Mouse (Mus musculus): ENCODE data around the gene Lrp2. TPM values are rescaled to one million over a fixed set of nuclear protein-coding genes. Genes with fewer than 3 reads are reported as not detected.
"Not testable (repeated sequence)": the region's sequence is repeated elsewhere in the genome, so short reads cannot be mapped to it uniquely, and the experiment has no call there.

Lrp2 gene
- polyA plus RNA-seq, 1 experiment from 2014 or later, result 0.15 TPM

GRCm38 (mm10) chr2:69593168-69593567 is 7.3 kb upstream of the Lrp2 start:
- peaks cover 21% of the 10 kb centered on the region for H3K27me3 ChIP-seq (ENCODE audit: low read depth, poor library complexity, severe bottlenecking)
- 91% methylated on average over 2 of the region's 2 CpGs for WGBS
- no peak overlapping the region for H3K4me3 ChIP-seq
- no peaks in the 10 kb centered on the region; the same call in 1 of the 2 replicates for H3K4me1 ChIP-seq
- no peaks in the 10 kb centered on the region for H3K36me3 ChIP-seq
- no peak overlapping the region for H3K27ac ChIP-seq
- no peak for DNase-seq (ENCODE audit: low spot score)
- no peaks in the 10 kb centered on the region for H3K9me3 ChIP-seq (replicated peaks)

GRCm38 (mm10) chr2:69592536-69592935 is 6.7 kb upstream of the Lrp2 start:
- Histone ChIP-seq H3K4me1 (peaks cover 6% of the 10 kb centered on the region), H3K9me3 (replicated peaks) (no peaks in the 10 kb centered on the region), H3K36me3 (no peaks in the 10 kb centered on the region), H3K4me3 (no peak overlapping the region), H3K27me3 (ENCODE audit: low read depth, poor library complexity, severe bottlenecking) (peaks cover 27% of the 10 kb centered on the region), H3K27ac (no peak overlapping the region)
- DNase-seq (ENCODE audit: low spot score), result no peak
- 31% methylated on average over 1 of the region's 1 CpGs for WGBS

- Histone ChIP-seq H3K27ac (no peak overlapping the region), H3K4me3 (no peak overlapping the region), H3K27me3 (ENCODE audit: low read depth, poor library complexity, severe bottlenecking) (peaks cover 32% of the 10 kb centered on the region), H3K4me1 (peaks cover 11% of the 10 kb centered on the region), H3K36me3 (no peaks in the 10 kb centered on the region), H3K9me3 (replicated peaks) (no peaks in the 10 kb centered on the region)
- DNase-seq (ENCODE audit: low spot score), result no peak
- 72% methylated on average over 7 of the region's 7 CpGs for WGBS
These were observed 6.2 kb upstream of the Lrp2 start for GRCm38 (mm10) chr2:69591966-69592505.

- Histone ChIP-seq H3K4me1 (peaks cover 26% of the 10 kb centered on the region), H3K36me3 (no peaks in the 10 kb centered on the region), H3K9me3 (replicated peaks) (no peaks in the 10 kb centered on the region), H3K4me3 (no peak overlapping the region), H3K27me3 (ENCODE audit: low read depth, poor library complexity, severe bottlenecking) (peaks cover 47% of the 10 kb centered on the region), H3K27ac (no peak overlapping the region)
- DNase-seq (ENCODE audit: low spot score), result no peak
- 69% methylated on average over 1 of the region's 1 CpGs for WGBS
These were observed 4.7 kb upstream of the Lrp2 start for GRCm38 (mm10) chr2:69590548-69590947.

- no peak for DNase-seq (ENCODE audit: low spot score)
- 0 out of 2 replicates have a peak overlapping the region, but pooled peaks have one; percentile 14 for H3K27ac ChIP-seq
- H3K9me3 ChIP-seq (replicated peaks), result no peaks in the 10 kb centered on the region
- H3K27me3 ChIP-seq (ENCODE audit: low read depth, poor library complexity, severe bottlenecking), result peaks cover 74% of the 10 kb centered on the region
- H3K36me3 ChIP-seq, result no peaks in the 10 kb centered on the region
- H3K4me1 ChIP-seq, result peaks cover 41% of the 10 kb centered on the region
- H3K4me3 ChIP-seq, result peak overlapping the region; percentile 63
- WGBS, result under 1% methylated on average over 22 of the region's 23 CpGs
These were observed 2.0 kb upstream of the Lrp2 start for GRCm38 (mm10) chr2:69587896-69588295.

- Histone ChIP-seq H3K4me1 (peaks cover 41% of the 10 kb centered on the region), H3K9me3 (replicated peaks) (no peaks in the 10 kb centered on the region), H3K27ac (no peak overlapping the region), H3K27me3 (ENCODE audit: low read depth, poor library complexity, severe bottlenecking) (peaks cover 82% of the 10 kb centered on the region), H3K4me3 (peak overlapping the region; percentile 63), H3K36me3 (no peaks in the 10 kb centered on the region)
- WGBS, result under 1% methylated on average over 26 of the region's 26 CpGs
- peak; percentile 48 for DNase-seq (ENCODE audit: low spot score)
These were observed 1.2 kb upstream of the Lrp2 start for GRCm38 (mm10) chr2:69586821-69587728.

GRCm38 (mm10) chr2:69585191-69585885 is 527 bp downstream of the Lrp2 start:
- DNase-seq (ENCODE audit: low spot score), result peak; percentile 69
- Histone ChIP-seq H3K4me3 (peak overlapping the region; percentile 63), H3K27me3 (ENCODE audit: low read depth, poor library complexity, severe bottlenecking) (peaks cover 82% of the 10 kb centered on the region), H3K9me3 (replicated peaks) (no peaks in the 10 kb centered on the region), H3K4me1 (peaks cover 41% of the 10 kb centered on the region), H3K36me3 (no peaks in the 10 kb centered on the region), H3K27ac (no peak overlapping the region)
- under 1% methylated on average over 61 of the region's 61 CpGs for WGBS

- peaks cover 73% of the 10 kb centered on the region for H3K27me3 ChIP-seq (ENCODE audit: low read depth, poor library complexity, severe bottlenecking)
- H3K4me3 ChIP-seq, result no peak overlapping the region
- H3K27ac ChIP-seq, result no peak overlapping the region
- H3K36me3 ChIP-seq, result no peaks in the 10 kb centered on the region
- no peaks in the 10 kb centered on the region for H3K9me3 ChIP-seq (replicated peaks)
- peaks cover 41% of the 10 kb centered on the region for H3K4me1 ChIP-seq
- peak; percentile 40 for DNase-seq (ENCODE audit: low spot score)
- 4% methylated on average over 20 of the region's 20 CpGs for WGBS
These were observed 1.5 kb downstream of the Lrp2 start for GRCm38 (mm10) chr2:69584117-69584933.

GRCm38 (mm10) chr2:69582861-69583260 is 3.0 kb downstream of the Lrp2 start:
- Histone ChIP-seq H3K27ac (no peak overlapping the region), H3K9me3 (replicated peaks) (no peaks in the 10 kb centered on the region), H3K27me3 (ENCODE audit: low read depth, poor library complexity, severe bottlenecking) (peaks cover 58% of the 10 kb centered on the region), H3K4me1 (peaks cover 38% of the 10 kb centered on the region), H3K4me3 (no peak overlapping the region), H3K36me3 (no peaks in the 10 kb centered on the region)
- DNase-seq (ENCODE audit: low spot score), result no peak
- WGBS, result 45% methylated on average over 7 of the region's 7 CpGs

- not testable (repeated sequence) for H3K4me3 ChIP-seq; DNase-seq (ENCODE audit: low spot score); H3K9me3 ChIP-seq (replicated peaks); H3K27ac ChIP-seq; H3K36me3 ChIP-seq
- Histone ChIP-seq H3K4me1 (peaks cover 30% of the 10 kb centered on the region), H3K27me3 (ENCODE audit: low read depth, poor library complexity, severe bottlenecking) (peaks cover 50% of the 10 kb centered on the region)
- 92% methylated on average over 4 of the region's 4 CpGs for WGBS
These were observed 3.8 kb downstream of the Lrp2 start for GRCm38 (mm10) chr2:69582068-69582467.

- Histone ChIP-seq H3K4me1 (peaks cover 10% of the 10 kb centered on the region), H3K36me3 (no peaks in the 10 kb centered on the region), H3K27ac (no peak overlapping the region), H3K27me3 (ENCODE audit: low read depth, poor library complexity, severe bottlenecking) (peaks cover 31% of the 10 kb centered on the region), H3K4me3 (no peak overlapping the region), H3K9me3 (replicated peaks) (no peaks in the 10 kb centered on the region)
- no peak for DNase-seq (ENCODE audit: low spot score)
- 92% methylated on average over 2 of the region's 2 CpGs for WGBS
These were observed 5.8 kb downstream of the Lrp2 start for GRCm38 (mm10) chr2:69580091-69580490.

- H3K4me1 ChIP-seq, result no peaks in the 10 kb centered on the region
These were observed 7.7 kb downstream of the Lrp2 start for GRCm38 (mm10) chr2:69578206-69578605.

More at GRCm38 (mm10) chr2:69578206-69578605, 7.7 kb downstream of the Lrp2 start:
- WGBS, result 95% methylated on average over 8 of the region's 8 CpGs
- no peak overlapping the region for H3K4me3 ChIP-seq
- H3K27ac ChIP-seq, result no peak overlapping the region
- H3K36me3 ChIP-seq, result no peaks in the 10 kb centered on the region
- H3K27me3 ChIP-seq (ENCODE audit: low read depth, poor library complexity, severe bottlenecking), result peaks cover 12% of the 10 kb centered on the region
- DNase-seq (ENCODE audit: low spot score), result no peak
- no peaks in the 10 kb centered on the region for H3K9me3 ChIP-seq (replicated peaks)

All from limb, embryonic 10.5 days (tissue).